Mouse (Mus musculus): ENCODE measurements around the gene Gm47841. TPM values are rescaled to one million over a fixed set of nuclear protein-coding genes. Genes with fewer than 3 reads are reported as not detected.

The Gm47841 gene
- polyA plus RNA-seq, 1 experiment = not detected

GRCm38 (mm10) chr15:101052560-101053501, 5.6 kb upstream of the Gm47841 start:
- H3K9me3 ChIP-seq (ENCODE audit: control insufficient read depth, low read length) = peaks cover 11% of the 10 kb centered on the region
- peaks cover 69% of the 10 kb centered on the region for H3K27me3 ChIP-seq (ENCODE audit: control insufficient read depth)
- no peaks in the 10 kb centered on the region for H3K36me3 ChIP-seq (ENCODE audit: control insufficient read depth)
- no peak overlapping the region for H3K4me3 ChIP-seq (replicated peaks)
- no peaks in the 10 kb centered on the region; the same call in 1 of the 2 replicates for H3K4me1 ChIP-seq (ENCODE audit: control insufficient read depth)
- no peak for TF ChIP-seq GATA1 (IDR thresholded peaks at IDR 0.05; ENCODE audit: low read length)
- no peak for TF ChIP-seq TAL1 (IDR thresholded peaks at IDR 0.05; ENCODE audit: low read length)

- Histone ChIP-seq H3K9me3 (ENCODE audit: control insufficient read depth, low read length) (peaks cover 11% of the 10 kb centered on the region), H3K4me3 (replicated peaks) (no peak overlapping the region), H3K27me3 (ENCODE audit: control insufficient read depth) (peaks cover 78% of the 10 kb centered on the region), H3K36me3 (ENCODE audit: control insufficient read depth) (no peaks in the 10 kb centered on the region), H3K4me1 (ENCODE audit: control insufficient read depth) (no peaks in the 10 kb centered on the region; the same call in 1 of the 2 replicates)
- TF ChIP-seq TAL1 (IDR thresholded peaks at IDR 0.05; ENCODE audit: low read length) (no peak), GATA1 (IDR thresholded peaks at IDR 0.05; ENCODE audit: low read length) (no peak)
Observed at GRCm38 (mm10) chr15:101051869-101052268, 4.7 kb upstream of the Gm47841 start.

- peaks cover 89% of the 10 kb centered on the region for H3K27me3 ChIP-seq (ENCODE audit: control insufficient read depth)
- peaks cover 12% of the 10 kb centered on the region for H3K9me3 ChIP-seq (ENCODE audit: control insufficient read depth, low read length)
- no peak for TF ChIP-seq GATA1 (IDR thresholded peaks at IDR 0.05; ENCODE audit: low read length)
- no peak for TF ChIP-seq TAL1 (IDR thresholded peaks at IDR 0.05; ENCODE audit: low read length)
- H3K36me3 ChIP-seq (ENCODE audit: control insufficient read depth) = no peaks in the 10 kb centered on the region
- H3K4me3 ChIP-seq (replicated peaks) = no peak overlapping the region
- no peaks in the 10 kb centered on the region; the same call in 1 of the 2 replicates for H3K4me1 ChIP-seq (ENCODE audit: control insufficient read depth)
Observed at GRCm38 (mm10) chr15:101048338-101048896, 1.2 kb upstream of the Gm47841 start.

GRCm38 (mm10) chr15:101046527-101047193, 537 bp downstream of the Gm47841 start:
- H3K27me3 ChIP-seq (ENCODE audit: control insufficient read depth) = peaks cover 82% of the 10 kb centered on the region
- H3K4me3 ChIP-seq (replicated peaks) = no peak overlapping the region
- H3K4me1 ChIP-seq (ENCODE audit: control insufficient read depth) = no peaks in the 10 kb centered on the region
- peaks cover 2% of the 10 kb centered on the region; the same call in 1 of the 2 replicates for H3K9me3 ChIP-seq (ENCODE audit: control insufficient read depth, low read length)
- TF ChIP-seq GATA1 (IDR thresholded peaks at IDR 0.05; ENCODE audit: low read length) = no peak
- TF ChIP-seq TAL1 (IDR thresholded peaks at IDR 0.05; ENCODE audit: low read length) = no peak
- no peaks in the 10 kb centered on the region for H3K36me3 ChIP-seq (ENCODE audit: control insufficient read depth)

DNA sequence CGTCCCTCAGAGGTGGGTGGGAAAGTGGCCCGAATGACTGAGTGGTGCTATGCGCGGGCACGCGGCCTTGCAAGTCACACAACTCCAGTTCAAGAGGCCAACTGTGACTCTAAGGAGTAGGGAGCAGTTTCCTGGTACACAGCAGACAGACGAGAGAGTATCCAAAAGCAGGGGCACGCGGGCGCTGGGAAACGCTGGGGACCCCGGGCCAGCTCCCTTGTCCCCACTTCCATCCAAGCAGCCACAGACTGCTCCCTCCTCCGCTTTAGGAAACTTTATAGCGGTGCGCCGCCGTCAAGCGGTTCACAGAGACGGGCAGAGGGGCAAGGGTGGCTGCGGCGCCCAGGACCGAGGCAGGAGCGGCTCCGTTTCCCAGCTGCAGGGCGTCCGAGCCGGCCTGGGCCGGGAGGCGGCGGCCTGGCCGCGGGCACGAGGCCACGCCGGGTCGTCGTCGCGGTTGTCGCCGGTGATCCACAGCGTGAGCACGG, 1.1 kb downstream of the Gm47841 start:
- peaks cover 2% of the 10 kb centered on the region; the same call in 1 of the 2 replicates for H3K9me3 ChIP-seq (ENCODE audit: control insufficient read depth, low read length)
- no peak for TF ChIP-seq GATA1 (IDR thresholded peaks at IDR 0.05; ENCODE audit: low read length)
- TF ChIP-seq TAL1 (IDR thresholded peaks at IDR 0.05; ENCODE audit: low read length) = no peak
- H3K36me3 ChIP-seq (ENCODE audit: control insufficient read depth) = no peaks in the 10 kb centered on the region
- no peak overlapping the region for H3K4me3 ChIP-seq (replicated peaks)
- H3K4me1 ChIP-seq (ENCODE audit: control insufficient read depth) = no peaks in the 10 kb centered on the region
- H3K27me3 ChIP-seq (ENCODE audit: control insufficient read depth) = peaks cover 79% of the 10 kb centered on the region

DNA sequence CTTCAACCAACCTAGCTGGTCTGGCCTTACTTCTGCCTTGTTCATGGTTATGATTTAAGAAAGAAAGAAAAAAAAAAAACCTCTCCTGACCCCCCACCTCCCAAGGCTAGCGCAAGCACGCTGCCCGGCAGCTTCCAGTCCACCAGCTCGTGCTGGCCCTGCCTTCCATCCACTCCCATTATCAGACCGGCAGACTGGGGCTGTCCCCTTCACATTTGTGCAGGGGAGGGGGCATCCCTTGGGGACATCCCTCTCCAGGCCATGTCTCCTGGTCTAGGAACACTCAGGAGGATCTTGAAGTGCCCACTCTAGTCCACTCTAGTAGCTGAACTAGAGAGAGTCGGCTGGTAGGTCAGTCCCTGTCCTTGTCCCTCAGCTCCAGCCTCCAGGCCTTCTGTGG, 2.7 kb downstream of the Gm47841 start:
- Histone ChIP-seq H3K27me3 (ENCODE audit: control insufficient read depth) (peaks cover 82% of the 10 kb centered on the region), H3K4me3 (replicated peaks) (no peak overlapping the region), H3K4me1 (ENCODE audit: control insufficient read depth) (no peaks in the 10 kb centered on the region), H3K9me3 (ENCODE audit: control insufficient read depth, low read length) (peaks cover 2% of the 10 kb centered on the region; the same call in 1 of the 2 replicates), H3K36me3 (ENCODE audit: control insufficient read depth) (no peaks in the 10 kb centered on the region)
- TF ChIP-seq GATA1 (IDR thresholded peaks at IDR 0.05; ENCODE audit: low read length) = no peak
- TF ChIP-seq TAL1 (IDR thresholded peaks at IDR 0.05; ENCODE audit: low read length) = no peak

DNA sequence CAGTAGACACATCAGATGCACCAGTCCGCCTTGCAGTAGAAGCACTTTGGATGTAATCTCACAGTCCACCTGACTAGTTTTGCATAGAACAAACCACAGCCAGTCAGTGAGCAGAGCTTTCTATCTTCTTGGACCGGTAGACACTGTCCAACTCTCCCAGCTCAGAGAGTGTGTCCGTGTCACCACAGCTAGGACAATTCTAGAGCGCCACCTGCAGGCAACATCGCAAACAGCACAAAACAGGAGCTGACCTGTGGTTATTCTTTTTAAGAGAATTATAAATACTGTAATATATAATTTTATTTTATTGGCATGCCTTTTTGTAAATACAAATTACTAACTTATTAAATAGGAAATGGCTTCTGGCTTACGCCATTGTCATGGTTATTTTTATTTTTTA, 4.6 kb downstream of the Gm47841 start:
- H3K9me3 ChIP-seq (ENCODE audit: control insufficient read depth, low read length) = peaks cover 2% of the 10 kb centered on the region; the same call in 1 of the 2 replicates
- no peaks in the 10 kb centered on the region for H3K4me1 ChIP-seq (ENCODE audit: control insufficient read depth)
- H3K4me3 ChIP-seq (replicated peaks) = no peak overlapping the region
- TF ChIP-seq TAL1 (IDR thresholded peaks at IDR 0.05; ENCODE audit: low read length) (no peak), GATA1 (IDR thresholded peaks at IDR 0.05; ENCODE audit: low read length) (no peak)
- H3K36me3 ChIP-seq (ENCODE audit: control insufficient read depth) = no peaks in the 10 kb centered on the region
- peaks cover 78% of the 10 kb centered on the region for H3K27me3 ChIP-seq (ENCODE audit: control insufficient read depth)

GRCm38 (mm10) chr15:101041966-101042365, 5.2 kb downstream of the Gm47841 start:
- H3K4me1 ChIP-seq (ENCODE audit: control insufficient read depth) = no peaks in the 10 kb centered on the region
- H3K9me3 ChIP-seq (ENCODE audit: control insufficient read depth, low read length) = peaks cover 2% of the 10 kb centered on the region; the same call in 1 of the 2 replicates
- no peaks in the 10 kb centered on the region for H3K36me3 ChIP-seq (ENCODE audit: control insufficient read depth)
- H3K27me3 ChIP-seq (ENCODE audit: control insufficient read depth) = peaks cover 72% of the 10 kb centered on the region
- no peak for TF ChIP-seq TAL1 (IDR thresholded peaks at IDR 0.05; ENCODE audit: low read length)
- no peak for TF ChIP-seq GATA1 (IDR thresholded peaks at IDR 0.05; ENCODE audit: low read length)
- H3K4me3 ChIP-seq (replicated peaks) = no peak overlapping the region
